Mouse (Mus musculus) left cerebral cortex, adult 2 months (tissue): Measurements from ENCODE around the gene Sdf4. TPM values are rescaled to one million over a fixed set of nuclear protein-coding genes. Genes with fewer than 3 reads are reported as not detected.

Experiments
- DNase-seq, 2 experiments: peaks; one replicate each; pipeline ENCODE4 v3.0.0; 2021 to 2022; ENCODE audit warnings: low spot score in 2 of 2, mixed read lengths in 1 of 2; ENCODE audit errors: extremely low spot score in 1 of 2
- H3K27ac ChIP-seq: fragments of 200-600 bp; 2 replicates; pipeline ENCODE4 v1.8.1; 2022
- H3K4me3 ChIP-seq: fragments of 200-600 bp; 2 replicates; pipeline ENCODE4 v1.8.1; 2022
- CTCF ChIP-seq: fragments of 200-600 bp; IDR thresholded peaks from 2 replicates; pipeline ENCODE4 v1.8.1; 2022; ENCODE audit warnings: antibody characterized with exemption, mild to moderate bottlenecking, moderate library complexity
- intact Hi-C: fragments of 180-260 bp; cut with DNase I; formaldehyde crosslinking; loops from one replicate; pipeline ENCODE4 v1.15.1; 2025
- microRNA-seq, 2 experiments: library from miRNA; unstranded; fragments of <30 nt; microRNA quantifications; one replicate each; pipeline ENCODE4 v1.2.0; 2021
- total RNA-seq, 2 experiments: library from RNA; stranded (reverse); gene quantifications; 2 replicates each; pipeline ENCODE4 v1.2.3; 2021

The Sdf4 gene
- total RNA-seq, 2 experiments from 2014 or later: 187 to 193 TPM

GRCm38 (mm10) chr4:156059713-156060112 is 67.0 kb downstream of the Sdf4 start:
- no peak for TF ChIP-seq CTCF
- Histone ChIP-seq H3K27ac (no peak overlapping the region), H3K4me3 (no peak overlapping the region)
- intact Hi-C loops: no loop called here
- no peak for DNase-seq

Small RNA genes within 50 kb of the gene (microRNA-seq; reads per million reads assigned to microRNA genes)
- 6.7 to 11.7 reads per million in 2 experiments for gene Mir200a
- 25.1 to 77.7 reads per million in 2 experiments for gene Mir200b
- 36.1 to 71.8 reads per million in 2 experiments for gene Mir429

Other genes with a start within 250 kb of the Sdf4 start
- gene Atad3a, start 231.8 kb upstream of the Sdf4 start, total RNA-seq: 10 to 100 TPM; 53.0 to 58.8 TPM
- 10 to 100 TPM; 13.6 to 15.9 TPM for gene Vwa1, start 218.2 kb upstream of the Sdf4 start, total RNA-seq
- gene Tmem88b, start 207.0 kb upstream of the Sdf4 start, total RNA-seq: 10 to 100 TPM; 16.4 to 16.8 TPM
- under 1 TPM in 1 of 2 experiments, not detected in 1; 0.29 TPM for gene Ankrd65, start 202.4 kb upstream of the Sdf4 start, total RNA-seq
- gene Mrpl20, start 190.0 kb upstream of the Sdf4 start, total RNA-seq: 10 to 100 TPM; 82.7 to 84.8 TPM
- 10 to 100 TPM; 74.8 to 83.4 TPM for gene Ccnl2, start 180.4 kb upstream of the Sdf4 start, total RNA-seq
- 100 to 1,000 TPM in 1 of 2 experiments, 10 to 100 TPM in 1; 98.5 to 101 TPM for gene Aurkaip1, start 161.6 kb upstream of the Sdf4 start, total RNA-seq
- gene Mxra8, start 153.2 kb upstream of the Sdf4 start, total RNA-seq: 1 to 10 TPM; 5.9 to 8.0 TPM
- 10 to 100 TPM; 94.0 to 96.3 TPM for gene Dvl1, start 145.5 kb upstream of the Sdf4 start, total RNA-seq
- under 1 TPM; 0.23 to 0.30 TPM for gene Tas1r3, start 129.5 kb upstream of the Sdf4 start, total RNA-seq
- 10 to 100 TPM; 21.7 to 28.9 TPM for gene Cptp, start 123.4 kb upstream of the Sdf4 start, total RNA-seq
- 10 to 100 TPM; 37.3 to 41.1 TPM for gene Ints11, start 123.3 kb upstream of the Sdf4 start, total RNA-seq
- 10 to 100 TPM; 55.0 to 61.2 TPM for gene Pusl1, start 101.1 kb upstream of the Sdf4 start, total RNA-seq
- gene Acap3, start 101.0 kb upstream of the Sdf4 start, total RNA-seq: 100 to 1,000 TPM; 139 to 152 TPM
- 10 to 100 TPM; 70.3 to 80.5 TPM for gene Ube2j2, start 49.0 kb upstream of the Sdf4 start, total RNA-seq
- gene C1qtnf12, start 30.6 kb upstream of the Sdf4 start, total RNA-seq: 10 to 100 TPM; 18.9 to 19.7 TPM
- gene B3galt6, start 223 bp upstream of the Sdf4 start, total RNA-seq: 10 to 100 TPM in 1 of 2 experiments, 1 to 10 TPM in 1; 9.1 to 10.8 TPM
- gene Tnfrsf4, start 21.0 kb downstream of the Sdf4 start, total RNA-seq: 1 to 10 TPM; 1.7 to 2.4 TPM
- not detected for gene Tnfrsf18, start 33.3 kb downstream of the Sdf4 start, total RNA-seq
- gene Ttll10, start 66.5 kb downstream of the Sdf4 start, total RNA-seq: under 1 TPM in 1 of 2 experiments, not detected in 1; 0.79 TPM
- 10 to 100 TPM; 30.7 to 34.7 TPM for gene 9430015G10Rik, start 117.1 kb downstream of the Sdf4 start, total RNA-seq
- gene Rnf223, start 137.6 kb downstream of the Sdf4 start, total RNA-seq: 1 to 10 TPM in 1 of 2 experiments, under 1 TPM in 1; 0.95 to 1.3 TPM
- gene Agrn, start 204.6 kb downstream of the Sdf4 start, total RNA-seq: 100 to 1,000 TPM; 142 to 147 TPM
- gene Isg15, start 207.9 kb downstream of the Sdf4 start, total RNA-seq: 1 to 10 TPM; 1.1 to 1.5 TPM
- gene AW011738, start 210.4 kb downstream of the Sdf4 start, total RNA-seq: 1 to 10 TPM; 6.4 to 6.6 TPM
- gene Perm1, start 223.0 kb downstream of the Sdf4 start, total RNA-seq: under 1 TPM; 0.25 to 0.30 TPM
- gene Plekhn1, start 242.0 kb downstream of the Sdf4 start, total RNA-seq: 10 to 100 TPM; 39.6 to 39.8 TPM
- 10 to 100 TPM; 73.5 to 76.6 TPM for gene Noc2l, start 243.1 kb downstream of the Sdf4 start, total RNA-seq